Mouse (Mus musculus) CH12.LX (cell line): ENCODE measurements at regions not wholly inside any gene's neighbourhood (a gene's known extent, or its start where the extent isn't known, plus 50 kb on each side); places are given as distances from the start of the nearest gene placed in this dataset.

Experiments used
- DNase-seq: peaks from one replicate; pipeline ENCODE4 v3.0.0-alpha.2; 2013; ENCODE audit errors: extremely low read depth
- H3K27ac ChIP-seq: 2 replicates; pipeline ENCODE4 v1.5.1; 2012; ENCODE audit warnings: low read depth, mild to moderate bottlenecking, control low read depth, moderate library complexity; ENCODE audit not compliant: insufficient read depth
- H3K27me3 ChIP-seq: replicated peaks from 2 replicates; pipeline ENCODE3; 2012; ENCODE audit warnings: inconsistent platforms
- H3K36me3 ChIP-seq, 2 experiments: replicated peaks in 1 of 2; 2 replicates each; pipeline versions ENCODE3 to v1.6.1; 2012; ENCODE audit warnings: inconsistent platforms in 1 of 2, low read length in 1 of 2, mild to moderate bottlenecking in 1 of 2, mixed read lengths in 1 of 2, moderate library complexity in 1 of 2; ENCODE audit not compliant: control insufficient read depth in 1 of 2, insufficient read depth in 1 of 2
- H3K4me1 ChIP-seq, 2 experiments: 2 replicates each; pipeline ENCODE4 v1.6.1; 2012; ENCODE audit warnings: inconsistent platforms in 1 of 2, moderate library complexity in 1 of 2; ENCODE audit not compliant: insufficient read depth in 2 of 2, control insufficient read depth in 1 of 2
- H3K4me2 ChIP-seq: 2 replicates; pipeline ENCODE4 v1.6.1; 2012; ENCODE audit warnings: low read depth, mild to moderate bottlenecking, control low read depth; ENCODE audit not compliant: poor library complexity, insufficient read depth, severe bottlenecking
- H3K4me3 ChIP-seq, 3 experiments: fragments of 150-350 bp in 1 of 3; sonication (generic) in 1 of 3; replicated peaks in 1 of 3; 2 replicates each; pipeline versions ENCODE3 to v1.5.1; 2011 to 2012; ENCODE audit warnings: low read depth in 2 of 3, low read length in 2 of 3, mild to moderate bottlenecking in 2 of 3, moderate library complexity in 2 of 3, control low read depth in 1 of 3, improper control_type of control experiment in 1 of 3, inconsistent platforms in 1 of 3, mixed read lengths in 1 of 3; ENCODE audit not compliant: poor library complexity in 1 of 3
- H3K79me2 ChIP-seq: replicated peaks from 2 replicates; pipeline ENCODE4 v1.6.1; 2012; ENCODE audit warnings: mild to moderate bottlenecking, moderate library complexity; ENCODE audit not compliant: control insufficient read depth, poor library complexity, insufficient read depth, severe bottlenecking; ENCODE audit errors: extremely low read depth
- H3K9ac ChIP-seq: 2 replicates; pipeline ENCODE4 v1.6.1; 2012; ENCODE audit warnings: low read depth, mild to moderate bottlenecking, control low read depth, moderate library complexity; ENCODE audit not compliant: insufficient read depth
- H3K9me3 ChIP-seq: replicated peaks from 2 replicates; pipeline ENCODE3; 2012; ENCODE audit warnings: low read length, inconsistent platforms, mixed read lengths
- CTCF ChIP-seq, 2 experiments: IDR thresholded peaks in 1 of 2; conservative IDR thresholded peaks in 1 of 2; 2 replicates each; pipeline ENCODE4 v1.5.1; 2011 to 2012; ENCODE audit warnings: low read depth in 2 of 2, low read length in 2 of 2, improper control_type of control experiment in 1 of 2, inconsistent platforms in 1 of 2, mild to moderate bottlenecking in 1 of 2, moderate library complexity in 1 of 2
- GABPA ChIP-seq: IDR thresholded peaks from 2 replicates; pipeline ENCODE4 v1.6.1; 2012; ENCODE audit warnings: low read depth, low read length, improper control_type of control experiment, inconsistent platforms; ENCODE audit not compliant: insufficient replicate concordance
- HCFC1 ChIP-seq: IDR thresholded peaks from 2 replicates; pipeline ENCODE4 v1.6.1; 2012; ENCODE audit warnings: low read depth, mild to moderate bottlenecking, inconsistent platforms, low read length, improper control_type of control experiment
- JUN ChIP-seq: IDR thresholded peaks from 2 replicates; pipeline ENCODE4 v1.6.1; 2011; ENCODE audit warnings: low read depth, mild to moderate bottlenecking, low read length, improper control_type of control experiment, moderate library complexity; ENCODE audit not compliant: insufficient read depth
- KAT2A ChIP-seq: IDR thresholded peaks from 2 replicates; pipeline ENCODE4 v1.6.1; 2012; ENCODE audit warnings: low read length, improper control_type of control experiment, inconsistent platforms; ENCODE audit not compliant: insufficient replicate concordance
- MAX ChIP-seq: IDR thresholded peaks from 2 replicates; pipeline ENCODE4 v1.6.1; 2011; ENCODE audit warnings: low read length, improper control_type of control experiment
- MXI1 ChIP-seq: IDR thresholded peaks from 2 replicates; pipeline ENCODE4 v1.6.1; 2011; ENCODE audit warnings: mild to moderate bottlenecking, low read depth, low read length, improper control_type of control experiment
- NELFE ChIP-seq: IDR thresholded peaks from 2 replicates; pipeline ENCODE4 v1.6.1; 2011; ENCODE audit warnings: low read depth, low read length, improper control_type of control experiment
- PAX5 ChIP-seq: IDR thresholded peaks from 2 replicates; pipeline ENCODE4 v1.6.1; 2012; ENCODE audit warnings: low read length, inconsistent platforms, mixed read lengths
- POLR2A ChIP-seq: IDR thresholded peaks from 2 replicates; pipeline ENCODE4 v1.6.1; 2011; ENCODE audit warnings: low read depth, mild to moderate bottlenecking, improper control_type of control experiment, low read length
- POLR2AphosphoS2 ChIP-seq: IDR thresholded peaks from 2 replicates; pipeline ENCODE4 v1.6.1; 2011; ENCODE audit warnings: low read depth, low read length, improper control_type of control experiment
- RAD21 ChIP-seq: IDR thresholded peaks from 2 replicates; pipeline ENCODE4 v1.6.1; 2011; ENCODE audit warnings: low read depth, mild to moderate bottlenecking, low read length, improper control_type of control experiment, moderate library complexity
- RCOR1 ChIP-seq: conservative IDR thresholded peaks from 2 replicates; pipeline ENCODE4 v1.6.1; 2012; ENCODE audit warnings: low read depth, mild to moderate bottlenecking, inconsistent platforms, low read length, improper control_type of control experiment
- SIN3A ChIP-seq: IDR thresholded peaks from 2 replicates; pipeline ENCODE4 v1.6.1; 2012; ENCODE audit warnings: low read length, improper control_type of control experiment, inconsistent platforms
- SMC3 ChIP-seq: IDR thresholded peaks from 2 replicates; pipeline ENCODE4 v1.6.1; 2011; ENCODE audit warnings: low read depth, low read length, improper control_type of control experiment
- TBP ChIP-seq: conservative IDR thresholded peaks from 2 replicates; pipeline ENCODE4 v1.6.1; 2011; ENCODE audit warnings: low read depth, low read length, improper control_type of control experiment
- TCF12 ChIP-seq: IDR thresholded peaks from 2 replicates; pipeline ENCODE4 v1.6.1; 2014; ENCODE audit warnings: low read depth, mild to moderate bottlenecking, inconsistent platforms, low read length, improper control_type of control experiment
- UBTF ChIP-seq: IDR thresholded peaks from 2 replicates; pipeline ENCODE4 v1.6.1; 2012; ENCODE audit warnings: low read depth, mild to moderate bottlenecking, inconsistent platforms, low read length, improper control_type of control experiment, moderate library complexity
- USF2 ChIP-seq: conservative IDR thresholded peaks from 2 replicates; pipeline ENCODE4 v1.6.1; 2011; ENCODE audit warnings: low read depth, low read length, improper control_type of control experiment
- dilution Hi-C: fragments of 300-500 bp; cut with MboI; formaldehyde crosslinking; loops from 2 replicates; pipeline ENCODE4 v1.14.3; 2020; ENCODE audit warnings: low sequenced_read_pairs; ENCODE audit not compliant: extremely low pct_unique_long_range_greater_than_20kb, extremely low pct_ligation_motif_present
- in situ Hi-C: fragments of 300-500 bp; cut with MboI; formaldehyde crosslinking; loops from 3 replicates; pipeline ENCODE4 v1.14.3; 2019; ENCODE audit warnings: low sequenced_read_pairs, low pct_ligation_motif_present, low pct_unique_long_range_greater_than_20kb, mixed read lengths

DNA sequence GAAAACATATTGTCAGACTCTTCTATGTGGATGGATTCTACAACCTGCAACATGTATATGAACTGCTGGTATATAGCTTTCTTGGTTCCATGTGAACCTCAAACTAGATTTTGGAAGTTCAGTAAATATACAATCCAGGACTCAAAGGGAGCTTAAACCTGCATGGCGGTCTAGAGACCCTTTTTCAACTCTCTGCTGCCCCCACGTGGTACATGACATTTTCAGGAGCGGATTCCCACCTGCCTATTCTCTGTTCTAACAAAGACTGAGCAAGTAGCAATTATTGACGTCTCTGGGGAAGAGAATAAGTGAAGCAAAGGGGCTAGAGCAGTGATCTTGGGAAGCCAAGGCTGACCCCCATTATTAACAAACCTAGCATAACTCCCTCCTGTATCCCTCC lies 127.1 kb upstream of the Snx19 start:
- H3K9ac ChIP-seq = no peak overlapping the region
- no peaks in the 10 kb centered on the region for H3K27me3 ChIP-seq
- H3K4me1 ChIP-seq = no peaks in the 10 kb centered on the region
- H3K27ac ChIP-seq = no peak overlapping the region
- in situ Hi-C loops = loop anchor here (25.0 kb wide), 1 partner anchor 638 kb away; no protein-coding TSS in a partner anchor
- H3K4me2 ChIP-seq = no peak overlapping the region
- H3K79me2 ChIP-seq = no peaks in the 10 kb centered on the region
- 0 out of 2 replicates have a peak, but pooled peaks have one; percentile 15 for TF ChIP-seq MAX
- TF ChIP-seq SIN3A = no peak
- no peak for TF ChIP-seq KAT2A
- TF ChIP-seq RCOR1 = no peak
- no peak for TF ChIP-seq UBTF
- TF ChIP-seq RAD21 = peak; percentile 40
- TF ChIP-seq USF2 = no peak
- TF ChIP-seq HCFC1 = no peak
- TF ChIP-seq CTCF (conservative IDR thresholded peaks at IDR 0.05 in 1 of 2, IDR thresholded peaks at IDR 0.05 in 1 of 2; ENCODE audit: low read depth in 2 of 2, low read length in 2 of 2) = peak; percentile 17 to 53; a peak in 3 of 4 replicates
- TF ChIP-seq TBP = no peak
- no peak for TF ChIP-seq MXI1
- TF ChIP-seq SMC3 = peak; percentile 33
- TF ChIP-seq TCF12 = no peak
- dilution Hi-C loops = no loop called here
- H3K36me3 ChIP-seq = no peaks in the 10 kb centered on the region
- DNase-seq = peak; percentile 36
- H3K9me3 ChIP-seq = no peaks in the 10 kb centered on the region
- H3K4me3 ChIP-seq = no peak overlapping the region

GRCm38 (mm10) chr9:30308281-30308680 lies 118.6 kb upstream of the Snx19 start:
- DNase-seq = no peak
- H3K4me3 ChIP-seq = no peak overlapping the region
- H3K9ac ChIP-seq = no peak overlapping the region
- H3K4me1 ChIP-seq = no peaks in the 10 kb centered on the region
- dilution Hi-C loops (no loop called here), in situ Hi-C loops (no loop called here)
- no peaks in the 10 kb centered on the region for H3K27me3 ChIP-seq
- H3K36me3 ChIP-seq = no peaks in the 10 kb centered on the region
- no peaks in the 10 kb centered on the region for H3K9me3 ChIP-seq
- H3K4me2 ChIP-seq = no peak overlapping the region
- no peaks in the 10 kb centered on the region for H3K79me2 ChIP-seq
- H3K27ac ChIP-seq = no peak overlapping the region
- TF ChIP-seq GABPA = no peak
- TF ChIP-seq, all 38 proteins: peak for 0

DNA sequence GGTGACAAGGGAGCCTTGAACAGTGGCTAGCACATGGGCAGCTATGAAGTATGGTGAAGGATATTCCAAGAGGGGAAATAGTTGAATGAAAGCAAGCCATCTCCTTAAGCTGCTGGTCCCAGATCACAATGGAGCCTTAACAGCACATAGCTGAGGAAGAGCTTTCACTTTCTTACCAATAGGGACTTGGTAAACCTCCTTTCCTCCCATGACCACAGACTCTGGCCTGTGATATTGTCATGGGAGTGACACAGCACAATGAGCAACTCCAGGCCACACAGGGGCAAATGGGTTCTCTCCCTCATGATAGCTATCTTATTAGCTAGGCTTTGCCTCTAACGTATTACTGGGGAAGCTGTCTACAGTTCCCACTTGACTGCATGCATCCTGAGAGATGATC lies 113.5 kb upstream of the Snx19 start:
- Histone ChIP-seq H3K9ac (no peak overlapping the region), H3K79me2 (no peaks in the 10 kb centered on the region), H3K4me2 (no peak overlapping the region), H3K4me3 (no peak overlapping the region), H3K36me3 (no peaks in the 10 kb centered on the region), H3K9me3 (no peaks in the 10 kb centered on the region), H3K27ac (no peak overlapping the region), H3K4me1 (no peaks in the 10 kb centered on the region), H3K27me3 (no peaks in the 10 kb centered on the region)
- DNase-seq = no peak
- dilution Hi-C loops (no loop called here), in situ Hi-C loops (no loop called here)
- TF ChIP-seq USF2 (no peak), POLR2A (no peak), NELFE (no peak), JUN (no peak), PAX5 (no peak), POLR2AphosphoS2 (no peak), TCF12 (no peak), RCOR1 (no peak), SIN3A (no peak)
